In the genomic region with DNA sequence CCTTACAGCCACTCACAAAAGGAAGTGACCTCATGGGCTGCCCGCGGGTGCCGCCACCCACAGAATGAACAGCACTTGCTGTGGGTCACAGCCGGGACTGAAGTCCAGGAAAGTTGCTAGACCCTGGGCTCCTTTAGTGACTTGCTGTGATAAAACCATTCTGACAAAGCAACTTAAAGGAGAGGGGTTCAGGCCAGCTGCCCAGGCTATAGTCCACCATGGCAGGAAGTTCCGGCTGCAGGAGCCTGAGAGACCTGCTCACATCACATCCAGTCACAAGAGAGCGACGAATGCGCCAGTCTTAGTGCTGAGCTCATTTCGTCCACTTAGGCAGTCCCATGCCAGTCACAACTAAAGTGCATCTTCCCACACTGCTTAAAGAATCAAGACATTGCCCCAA, we compare ENCODE assay signal across 27 mouse cellular contexts.
"Had no signal": no experiment of that assay in that cellular context is flagged by ENCODE, and none has a peak within 500 bp of the region (broad histone marks: within the 10 kb centered on the region; RNA-seq: fewer than 3 reads in every experiment).

No protein-coding gene starts in this region.

- DNase-seq: cerebellum, adult 2 months; cerebellum, adult 8-10 months; cerebellum, adult 9-10 months; cerebellum, adult 9-11 months; cerebellum, postnatal 10 days; cerebellum, postnatal 14 days; cerebellum, postnatal 25 days; cerebellum, postnatal 36 days; embryo, embryonic 11 days; forebrain, postnatal 0 days; gastrocnemius, adult 2 months; gastrocnemius, postnatal 10 days; gastrocnemius, postnatal 14 days; gastrocnemius, postnatal 25 days; gastrocnemius, postnatal 36 days; heart, adult 2 months had no signal

- H3K4me2 ChIP-seq: embryonic facial prominence, embryonic 12.5 days; embryonic facial prominence, embryonic 13.5 days; embryonic facial prominence, embryonic 15.5 days; forebrain, embryonic 12.5 days; forebrain, embryonic 13.5 days; forebrain, embryonic 15.5 days had no signal

- H3K36me3 ChIP-seq: embryonic facial prominence, embryonic 10.5 days; embryonic facial prominence, embryonic 12.5 days; embryonic facial prominence, embryonic 13.5 days; embryonic facial prominence, embryonic 15.5 days; forebrain, embryonic 10.5 days; forebrain, embryonic 12.5 days; forebrain, embryonic 15.5 days had no signal

- H3K27me3 ChIP-seq: embryonic facial prominence, embryonic 12.5 days; embryonic facial prominence, embryonic 13.5 days; embryonic facial prominence, embryonic 15.5 days; forebrain, embryonic 15.5 days had no signal

- H3K4me1 ChIP-seq: embryonic facial prominence, embryonic 15.5 days had no signal

- H3K9me3 ChIP-seq: embryonic facial prominence, embryonic 10.5 days; embryonic facial prominence, embryonic 12.5 days; embryonic facial prominence, embryonic 13.5 days; embryonic facial prominence, embryonic 15.5 days; forebrain, embryonic 10.5 days; forebrain, embryonic 12.5 days; forebrain, embryonic 13.5 days; forebrain, embryonic 15.5 days had no signal

- H3K4me3 ChIP-seq: embryonic facial prominence, embryonic 10.5 days; embryonic facial prominence, embryonic 12.5 days; embryonic facial prominence, embryonic 13.5 days; embryonic facial prominence, embryonic 15.5 days; erythroblast, embryonic 14.5 days; forebrain, embryonic 10.5 days; forebrain, embryonic 12.5 days; forebrain, embryonic 13.5 days; forebrain, embryonic 15.5 days; gastrocnemius, adult 2 months; heart, adult 2 months had no signal

- ATAC-seq: forebrain, embryonic 13.5 days; forebrain, embryonic 14.5 days; forebrain, embryonic 15.5 days; forebrain, embryonic 16.5 days; forebrain, postnatal 0 days had no signal

- H3K9ac ChIP-seq: embryonic facial prominence, embryonic 12.5 days; embryonic facial prominence, embryonic 13.5 days; embryonic facial prominence, embryonic 15.5 days; forebrain, embryonic 12.5 days; forebrain, embryonic 13.5 days; forebrain, embryonic 15.5 days; forebrain, postnatal 0 days had no signal

- H3K27ac ChIP-seq: embryonic facial prominence, embryonic 10.5 days; embryonic facial prominence, embryonic 12.5 days; embryonic facial prominence, embryonic 13.5 days; embryonic facial prominence, embryonic 15.5 days; forebrain, embryonic 10.5 days; forebrain, embryonic 12.5 days; forebrain, embryonic 13.5 days; forebrain, embryonic 15.5 days; gastrocnemius, adult 2 months; heart, adult 2 months had no signal
